Mouse (Mus musculus) left cerebral cortex, postnatal 25 days (tissue): ENCODE results near the gene Ssc5d. TPM values are rescaled to one million over a fixed set of nuclear protein-coding genes. Genes with fewer than 3 reads are reported as not detected.

Source experiments
- DNase-seq, 2 experiments: peaks; one replicate each; pipeline ENCODE4 v3.0.0; 2022; ENCODE audit warnings: low spot score in 2 of 2, mixed read lengths in 1 of 2
- intact Hi-C: fragments of 180-260 bp; cut with DNase I; formaldehyde crosslinking; loops from one replicate; pipeline ENCODE4 v1.15.1; 2025
- total RNA-seq, 2 experiments: library from RNA; stranded (reverse); gene quantifications; 2 replicates each; pipeline ENCODE4 v1.2.3; 2021

The Ssc5d gene
- total RNA-seq, 2 experiments from 2014 or later, result 2.3 to 2.4 TPM

GRCm38 (mm10) chr7:4918681-4919080, 6.9 kb upstream of the Ssc5d start:
- intact Hi-C loops, result no loop called here
- no peak for DNase-seq

- intact Hi-C loops, result no loop called here
- no peak for DNase-seq
These were observed 6.5 kb upstream of the Ssc5d start for GRCm38 (mm10) chr7:4919096-4919495.

- no peak for DNase-seq
- intact Hi-C loops, result loop anchor here (5.0 kb wide), 2 partner anchors 53 to 108 kb away; partner anchors contain the start of gene Ube2s
These were observed 5.6 kb upstream of the Ssc5d start for GRCm38 (mm10) chr7:4919971-4920370.

- intact Hi-C loops, result loop anchor here (5.0 kb wide), 2 partner anchors 53 to 108 kb away; partner anchors contain the start of gene Ube2s
- no peak for DNase-seq
These were observed 5.1 kb upstream of the Ssc5d start for GRCm38 (mm10) chr7:4920496-4920895.

GRCm38 (mm10) chr7:4920976-4921823, 4.4 kb upstream of the Ssc5d start:
- DNase-seq, result no peak
- intact Hi-C loops, result loop anchor here (5.0 kb wide), 2 partner anchors 54 to 109 kb away; partner anchors contain the start of gene Ube2s

GRCm38 (mm10) chr7:4921824-4922482, 3.6 kb upstream of the Ssc5d start, which contains the start of gene Nat14:
Nat14 (plus strand) TSS chr7:4922028.
- no peak for DNase-seq
- intact Hi-C loops, result loop anchor here (2.0 to 5.0 kb wide), 3 partner anchors 55 to 110 kb away; partner anchors contain the start of gene Ube2s

- DNase-seq, result peak; percentile 88 to 94
- intact Hi-C loops, result loop anchor here (2.0 to 5.0 kb wide), 3 partner anchors 55 to 110 kb away; partner anchors contain the start of gene Ube2s
These were observed 3.1 kb upstream of the Ssc5d start for GRCm38 (mm10) chr7:4922508-4922907.

- peak; percentile 74 to 76 for DNase-seq
- intact Hi-C loops, result loop anchor here (2.0 to 5.0 kb wide), 3 partner anchors 56 to 111 kb away; partner anchors contain the start of gene Ube2s
These were observed 2.5 kb upstream of the Ssc5d start for GRCm38 (mm10) chr7:4922931-4923565.

- intact Hi-C loops, result loop anchor here (2.0 to 5.0 kb wide), 3 partner anchors 56 to 111 kb away; partner anchors contain the start of gene Ube2s
- DNase-seq, result peak; percentile 63 to 68
These were observed 1.8 kb upstream of the Ssc5d start for GRCm38 (mm10) chr7:4923586-4924364.

GRCm38 (mm10) chr7:4924483-4924882, 1.1 kb upstream of the Ssc5d start:
- intact Hi-C loops, result loop anchor here (5.0 kb wide), 2 partner anchors 57 to 112 kb away; partner anchors contain the start of gene Ube2s
- no peak for DNase-seq

- intact Hi-C loops, result loop anchor here (5.0 kb wide), 2 partner anchors 58 to 113 kb away; partner anchors contain the start of gene Ube2s
- DNase-seq, result peak; percentile 31 to 55
These were observed 689 bp upstream of the Ssc5d start for GRCm38 (mm10) chr7:4924891-4925301.

GRCm38 (mm10) chr7:4926849-4927248, 1.3 kb downstream of the Ssc5d start:
- intact Hi-C loops, result no loop called here
- DNase-seq, result no peak

- intact Hi-C loops, result no loop called here
- no peak for DNase-seq
These were observed 2.1 kb downstream of the Ssc5d start for GRCm38 (mm10) chr7:4927711-4928110.

- intact Hi-C loops, result no loop called here
- DNase-seq, result no peak
These were observed 2.7 kb downstream of the Ssc5d start for GRCm38 (mm10) chr7:4928323-4928722.

- intact Hi-C loops, result no loop called here
- no peak for DNase-seq
These were observed 7.5 kb downstream of the Ssc5d start for GRCm38 (mm10) chr7:4933103-4933502.

GRCm38 (mm10) chr7:4934160-4934914, 8.8 kb downstream of the Ssc5d start:
- no peak for DNase-seq
- intact Hi-C loops, result no loop called here

- intact Hi-C loops, result no loop called here
These were observed 11.2 kb downstream of the Ssc5d start for GRCm38 (mm10) chr7:4936832-4937231.

GRCm38 (mm10) chr7:4937392-4937791, 11.8 kb downstream of the Ssc5d start:
- intact Hi-C loops, result no loop called here

More at GRCm38 (mm10) chr7:4936832-4937231, 11.2 kb downstream of the Ssc5d start:
- no peak for DNase-seq

More at GRCm38 (mm10) chr7:4937392-4937791, 11.8 kb downstream of the Ssc5d start:
- DNase-seq, result no peak
